Mouse (Mus musculus) adrenal gland, postnatal 14 days (tissue): ENCODE results near the gene Zfp593. TPM values are rescaled to one million over a fixed set of nuclear protein-coding genes. Genes with fewer than 3 reads are reported as not detected.
A peak's percentile ranks its signal among the peaks of the same experiment; 100 is the strongest.

Experiments
- DNase-seq: peaks from one replicate; pipeline ENCODE4 v3.0.0; 2021; ENCODE audit warnings: mixed read lengths
- total RNA-seq: library from RNA; stranded (reverse); gene quantifications from 2 replicates; pipeline ENCODE4 v1.2.3, GENCODE M21; 2021

Gene Zfp593
- total RNA-seq, 1 experiment from 2014 or later = 8.4 TPM

DNA sequence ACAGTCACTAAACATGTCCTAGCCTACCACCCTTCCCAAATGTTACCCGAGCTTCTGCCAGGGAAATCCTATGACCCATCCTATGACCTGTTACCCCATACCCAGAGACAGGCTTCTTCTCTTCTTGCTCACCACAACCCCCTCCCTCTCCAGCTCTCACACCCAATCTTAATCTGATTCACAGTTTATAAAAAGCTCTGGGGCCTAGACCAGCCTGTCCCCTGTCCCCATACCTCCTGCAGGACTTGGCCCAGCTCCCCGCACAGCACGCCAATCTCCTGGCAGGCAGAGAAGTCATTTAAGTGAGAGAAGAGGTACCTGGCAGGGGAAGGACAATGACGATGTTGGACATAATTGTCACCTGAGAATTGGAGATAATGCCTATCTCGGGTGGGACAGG, 10.5 kb downstream of the Zfp593 start:
- DNase-seq = no peak

DNA sequence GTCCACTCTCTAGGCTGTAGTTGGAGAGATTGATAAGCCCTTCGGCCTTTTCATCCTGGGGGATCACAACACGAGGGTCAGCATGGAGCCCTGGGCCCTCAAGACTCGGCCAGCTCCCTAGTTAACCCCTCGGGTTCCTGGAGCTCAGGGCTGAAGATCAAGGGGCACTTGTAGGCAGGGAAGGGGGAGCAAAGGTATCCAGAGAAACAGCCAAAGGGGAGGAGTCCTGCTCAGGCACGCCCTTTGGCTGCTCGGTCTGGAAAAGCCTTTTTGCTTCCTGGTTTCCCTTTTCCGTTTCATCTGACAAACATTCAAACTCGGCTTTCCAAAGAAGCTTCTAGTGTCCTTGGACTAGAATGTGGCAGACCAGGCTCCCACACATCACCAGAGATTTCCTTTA, 15.0 kb downstream of the Zfp593 start:
- DNase-seq = no peak

DNA sequence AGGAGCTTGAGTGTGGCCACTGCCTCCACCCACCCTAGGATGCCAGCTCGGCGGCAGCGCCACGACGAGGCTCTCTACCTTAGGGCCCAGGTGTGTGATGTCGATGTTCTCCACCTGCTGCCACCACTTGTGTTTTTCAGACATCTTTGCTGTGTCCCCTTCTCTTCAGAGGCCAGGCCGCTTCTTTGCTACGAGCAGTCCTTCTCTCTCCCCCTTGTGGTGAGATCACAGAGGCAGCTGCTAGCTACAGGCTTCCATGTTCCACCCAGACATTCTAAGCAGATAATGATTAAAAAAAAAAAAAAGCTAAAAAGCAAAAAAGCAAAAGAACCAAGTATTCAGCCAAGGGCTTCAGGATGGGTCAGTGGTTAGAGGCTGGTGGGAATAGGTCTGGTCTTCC, 18.2 kb downstream of the Zfp593 start, which contains the start of gene Catsper4:
Gene Catsper4 (minus strand): TSS at position 190 of the 400 bp plus-strand sequence.
- DNase-seq = no peak

DNA sequence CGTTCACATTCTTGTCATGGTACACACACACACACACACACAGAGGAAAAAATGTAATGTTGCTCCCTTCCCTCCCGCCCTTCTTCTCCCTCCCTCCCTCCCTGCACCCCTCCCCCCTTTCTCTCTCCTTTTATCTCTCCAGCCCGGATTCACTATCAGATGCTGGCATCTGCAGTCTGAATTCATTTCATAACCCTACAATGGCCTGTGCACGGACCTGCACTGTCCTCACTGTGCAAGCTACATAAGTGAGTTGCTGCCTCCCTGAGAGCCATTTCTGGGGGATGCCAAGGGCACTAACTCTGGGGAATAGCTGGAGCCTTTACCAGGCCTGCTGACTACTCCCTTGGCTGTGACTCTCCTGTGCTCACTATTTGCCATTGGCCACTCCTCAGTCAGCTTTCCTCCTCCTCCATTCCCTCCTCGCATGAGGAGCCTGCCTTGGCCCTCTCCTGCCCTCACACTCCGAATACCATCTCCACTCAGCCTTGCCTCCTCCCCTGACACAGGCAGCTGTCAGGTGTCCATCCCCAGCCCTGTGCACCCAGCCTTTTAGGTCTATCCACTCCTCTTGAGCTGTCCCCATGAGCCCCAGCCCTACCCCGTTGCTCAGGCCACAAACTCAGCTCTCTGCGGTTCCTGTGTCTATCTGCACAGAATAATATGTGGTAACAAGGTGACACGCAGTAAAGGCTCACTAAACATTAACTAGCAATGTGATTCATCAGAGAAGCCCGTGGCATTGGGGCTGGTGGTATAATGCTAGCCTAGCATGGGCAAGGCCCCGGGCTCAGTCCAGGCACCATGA, 22.4 kb downstream of the Zfp593 start:
- DNase-seq = no peak

DNA sequence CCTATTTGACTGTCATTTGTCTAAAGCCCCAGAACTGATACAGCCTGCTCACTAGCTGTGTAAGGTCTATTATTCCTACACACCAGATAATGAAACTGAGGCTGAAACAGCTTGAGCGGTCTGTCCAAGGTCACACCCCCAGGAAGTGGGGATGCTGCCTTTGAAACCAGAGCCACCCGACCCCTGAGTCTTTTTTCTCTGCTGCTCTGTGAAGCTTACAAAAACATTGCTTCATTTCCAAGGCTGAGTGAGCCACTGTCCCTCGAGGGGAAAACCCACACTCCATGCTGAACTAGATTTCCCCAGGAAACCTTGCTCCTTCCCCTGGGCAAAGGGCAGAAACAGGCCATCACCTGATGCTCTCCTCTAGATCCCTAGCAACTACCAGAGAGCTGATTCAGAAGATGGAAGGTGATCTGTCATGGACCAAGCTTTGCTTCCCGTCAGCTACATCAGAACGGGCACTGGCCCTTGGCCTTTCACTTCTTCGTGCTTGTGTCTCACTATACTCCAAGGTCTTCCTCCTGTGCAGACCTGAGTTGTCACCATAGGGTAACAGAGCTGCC, 38.8 kb downstream of the Zfp593 start:
- DNase-seq = peak; percentile 28

DNA sequence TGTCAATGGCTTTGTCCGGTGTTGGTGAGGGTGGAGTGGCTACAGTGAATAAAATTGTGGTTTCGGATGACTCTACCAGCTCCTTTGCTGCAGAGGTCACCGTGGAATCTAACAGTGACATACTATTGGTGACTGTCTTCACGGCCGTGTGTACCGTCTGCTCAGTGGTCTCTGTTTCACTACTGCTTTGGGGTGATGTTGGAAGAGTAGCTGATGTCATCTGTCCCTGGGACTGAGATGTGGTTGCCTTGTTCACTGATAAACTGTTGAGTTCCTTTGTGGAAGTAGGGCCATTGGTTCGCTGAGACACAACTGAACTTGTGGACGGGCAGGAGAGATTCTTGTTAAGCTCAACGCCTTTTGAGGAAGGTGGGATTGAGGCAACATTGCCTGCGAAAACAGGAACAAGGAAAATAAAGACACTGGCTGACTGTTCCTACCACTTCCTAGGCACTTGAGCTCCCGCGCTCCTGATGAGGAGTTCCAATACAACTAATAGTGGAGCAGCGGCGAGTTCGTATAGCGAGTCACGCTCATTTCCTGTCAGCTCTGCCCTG, 42.0 kb downstream of the Zfp593 start:
- DNase-seq = no peak

DNA sequence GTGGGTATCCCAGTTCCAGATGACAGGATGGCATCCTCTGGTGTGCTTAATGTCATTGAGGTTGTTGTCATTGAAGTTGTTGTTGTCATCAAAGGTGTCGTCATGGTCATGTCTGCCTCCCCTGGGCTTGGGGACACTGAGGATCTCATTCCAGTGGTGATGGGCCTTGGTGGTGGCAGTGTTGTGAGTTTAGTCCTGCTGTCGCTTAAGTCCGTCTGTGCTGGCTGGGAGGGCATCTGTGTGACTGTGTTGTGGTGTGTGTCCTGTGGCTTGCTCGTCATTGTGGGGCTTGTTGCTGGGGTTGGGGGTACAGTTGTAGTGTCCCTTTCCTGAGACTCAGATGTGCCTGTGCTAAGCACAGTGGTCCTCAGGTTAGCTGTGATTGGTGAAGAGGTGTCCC, 42.5 kb downstream of the Zfp593 start, which contains the start of gene Gm7534:
Gene Gm7534 (minus strand): TSS at position 101 of the 400 bp plus-strand sequence.
- DNase-seq = no peak

DNA sequence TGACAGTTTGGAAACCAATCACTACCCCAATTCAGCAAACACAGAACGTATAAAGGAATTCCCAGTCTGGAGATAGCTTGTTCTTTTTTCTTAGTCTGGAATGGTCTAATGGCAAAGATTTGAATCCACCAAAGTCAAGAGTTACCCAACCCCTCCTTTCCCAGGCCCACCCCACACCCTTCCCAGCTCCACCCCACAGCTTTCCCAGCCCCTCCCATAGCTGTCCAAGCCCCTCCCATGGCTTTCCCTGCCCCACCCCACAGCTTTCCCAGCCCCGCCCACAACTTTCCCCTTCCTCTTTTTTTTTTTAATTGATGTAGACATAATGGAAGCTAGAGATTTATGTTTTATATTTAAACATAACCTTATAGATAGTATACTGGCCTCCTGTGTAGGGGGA, 46.0 kb downstream of the Zfp593 start:
- no peak for DNase-seq

Other genes with a start within 250 kb of the Zfp593 start
- gene Dhdds, start 244.7 kb downstream of the Zfp593 start, total RNA-seq = 32.1 and 35.2 TPM in 2 replicates
- not detected in 2 replicates for gene Lin28a, start 226.8 kb downstream of the Zfp593 start, total RNA-seq
- 0.26 TPM in 1 of 2 replicates, not detected in the other for gene Zfp683, start 191.8 kb downstream of the Zfp593 start, total RNA-seq
- not detected in 2 replicates for gene Crybg2, start 184.8 kb downstream of the Zfp593 start, total RNA-seq
- gene Cd52, start 150.5 kb downstream of the Zfp593 start, total RNA-seq = 9.3 and 78.8 TPM in 2 replicates
- gene Ubxn11, start 143.0 kb downstream of the Zfp593 start, total RNA-seq = 6.2 and 8.4 TPM in 2 replicates
- gene Sh3bgrl3, start 116.8 kb downstream of the Zfp593 start, total RNA-seq = 79.0 and 117 TPM in 2 replicates
- gene Cep85, start 58.5 kb downstream of the Zfp593 start, total RNA-seq = 20.6 and 24.6 TPM in 2 replicates
- not detected in 2 replicates for gene Gm7534, start 42.6 kb downstream of the Zfp593 start, total RNA-seq
- gene Catsper4, start 18.2 kb downstream of the Zfp593 start, total RNA-seq = not detected in 2 replicates
- 0.15 TPM in 1 of 2 replicates, not detected in the other for gene Cnksr1, start 7.2 kb downstream of the Zfp593 start, total RNA-seq
- not detected in 2 replicates for gene E130218I03Rik, start 1.9 kb downstream of the Zfp593 start, total RNA-seq
- not detected in 2 replicates for gene Gm30191, start 1.3 kb upstream of the Zfp593 start, total RNA-seq
- gene Grrp1, start 8.5 kb upstream of the Zfp593 start, total RNA-seq = 11.4 and 13.8 TPM in 2 replicates
- gene Pdik1l, start 42.3 kb upstream of the Zfp593 start, total RNA-seq = 18.1 and 20.7 TPM in 2 replicates
- not detected in 2 replicates for gene Trim63, start 69.5 kb upstream of the Zfp593 start, total RNA-seq
- 13.4 and 18.8 TPM in 2 replicates for gene Slc30a2, start 97.6 kb upstream of the Zfp593 start, total RNA-seq
- 0.96 and 1.7 TPM in 2 replicates for gene Extl1, start 138.3 kb upstream of the Zfp593 start, total RNA-seq
- 15.9 and 21.2 TPM in 2 replicates for gene Pafah2, start 150.7 kb upstream of the Zfp593 start, total RNA-seq
- 118 and 119 TPM in 2 replicates for gene Stmn1, start 222.7 kb upstream of the Zfp593 start, total RNA-seq